Mouse (Mus musculus): ENCODE data around the gene St13.

GRCm38 (mm10) chr15:81361417-81362015, 38.4 kb downstream of the St13 start:
- no peak for TF ChIP-seq CTCF (IDR thresholded peaks at IDR 0.05; ENCODE audit: low read depth)
- TF ChIP-seq EP300 (IDR thresholded peaks at IDR 0.05; ENCODE audit: low read depth) = no peak

Data from liver, embryonic 14.5 days (tissue).